In the genomic region with DNA sequence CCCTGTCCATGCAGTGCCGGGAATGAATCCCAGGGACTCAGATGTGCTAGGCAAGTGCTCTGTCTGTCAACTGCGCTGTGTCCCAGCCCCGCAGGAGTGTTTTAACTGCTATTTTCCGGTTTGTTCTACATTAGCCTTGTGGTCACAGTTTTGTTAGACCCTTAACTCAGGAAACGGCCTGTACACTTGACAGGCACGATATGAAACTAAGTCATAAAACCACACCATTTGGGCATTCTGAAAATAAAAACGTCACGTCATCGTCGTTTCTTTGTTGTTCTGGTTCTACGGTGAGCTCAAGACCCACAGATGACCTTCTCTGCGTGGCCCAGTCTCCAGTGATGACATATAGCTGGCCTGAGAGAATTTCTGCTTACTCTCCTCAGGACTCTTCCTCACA, we compare ENCODE assay signal across 18 mouse cellular contexts. TPM values are rescaled to one million over a fixed set of nuclear protein-coding genes. Genes with fewer than 3 reads are reported as not detected.
DNase-seq lines count a peak whose midpoint lies in the region; ATAC-seq and TF ChIP-seq lines count a peak whose summit lies in the region.
"Had no signal": no experiment of that assay in that cellular context is flagged by ENCODE, and none has a peak within 500 bp of the region (broad histone marks: within the 10 kb centered on the region; RNA-seq: fewer than 3 reads in every experiment).

No protein-coding gene starts in this region.

- TF ChIP-seq POLR2A in thymus, adult 2 months (IDR thresholded peaks at IDR 0.05; ENCODE audit: control insufficient read depth, extremely low read depth, insufficient read depth, low read length, poor library complexity) = no peak

- H3K4me3 ChIP-seq in thymus, adult 2 months (ENCODE audit: control insufficient read depth, insufficient read depth, low read length) = no peak overlapping the region
- H3K4me3 ChIP-seq in megakaryocyte, embryonic 14.5 days (replicated peaks) = peak overlapping the region; percentile 78
- H3K4me3 ChIP-seq: embryonic facial prominence, embryonic 13.5 days; forebrain, embryonic 10.5 days; heart, adult 2 months; limb, embryonic 13.5 days; lung, embryonic 15.5 days had no signal

- WGBS in thymus, adult 2 months = 19% methylated on average over 12 of the region's 12 CpGs

- intact Hi-C loops in gastrocnemius, postnatal 36 days (cut with DNase I) = no loop called here

- H3K27ac ChIP-seq in thymus, adult 2 months (ENCODE audit: control insufficient read depth, insufficient read depth, low read length) = peak overlapping the region; percentile 26
- H3K27ac ChIP-seq: embryonic facial prominence, embryonic 13.5 days; forebrain, embryonic 10.5 days; limb, embryonic 13.5 days had no signal

- H3K9me3 ChIP-seq in megakaryocyte, embryonic 14.5 days = peaks cover 15% of the 10 kb centered on the region
- H3K9me3 ChIP-seq: embryonic facial prominence, embryonic 13.5 days; limb, embryonic 13.5 days; lung, embryonic 15.5 days had no signal

- peak; percentile 81 for ATAC-seq in common myeloid progenitor, adult 5-6 weeks (replicated peaks; ENCODE audit: low read depth, poor library complexity, severe bottlenecking)
- ATAC-seq: hindbrain, embryonic 16.5 days had no signal

- H3K27me3 ChIP-seq in thymus, adult 2 months (ENCODE audit: control insufficient read depth, insufficient read depth, low read length) = no peaks in the 10 kb centered on the region
- no peaks in the 10 kb centered on the region for H3K27me3 ChIP-seq in megakaryocyte, embryonic 14.5 days (replicated peaks)
- H3K27me3 ChIP-seq: embryonic facial prominence, embryonic 13.5 days; limb, embryonic 13.5 days; Patski had no signal

- no peak for TF ChIP-seq CTCF in thymus, adult 2 months (IDR thresholded peaks at IDR 0.05; ENCODE audit: borderline replicate concordance, control insufficient read depth, extremely low read depth, insufficient read depth, low read length, poor library complexity)

- no peaks in the 10 kb centered on the region for H3K36me3 ChIP-seq in thymus, adult 2 months (ENCODE audit: control insufficient read depth, insufficient read depth, low read length)
- H3K36me3 ChIP-seq in megakaryocyte, embryonic 14.5 days (replicated peaks; ENCODE audit: low read length) = peaks cover 93% of the 10 kb centered on the region
- H3K36me3 ChIP-seq: lung, embryonic 15.5 days had no signal

- peaks cover 72% of the 10 kb centered on the region for H3K4me1 ChIP-seq in thymus, adult 2 months (replicated peaks; ENCODE audit: control insufficient read depth, insufficient read depth, low read length)
- peaks cover 100% of the 10 kb centered on the region for H3K4me1 ChIP-seq in megakaryocyte, embryonic 14.5 days

- no peak for DNase-seq in thymus, adult 2 months
- DNase-seq in thymus, adult 18-20 months = no peak
- no peak for DNase-seq in frontal cortex, adult 2 months (ENCODE audit: extremely low spot score in 1 of 2, low spot score in 1 of 2)
- DNase-seq in gastrocnemius, postnatal 36 days = no peak
- no peak for DNase-seq in layer of hippocampus, postnatal 25 days (ENCODE audit: extremely low spot score in 1 of 2, low spot score in 1 of 2)
- DNase-seq: cerebellum, adult 11-12 months; heart, adult 2 months; heart, postnatal 14 days; kidney, adult 2 months; spleen, adult 18-20 months had no signal

RNA-seq across cellular contexts. Expression of a gene that starts 40.3 kb away (rescaled TPM):
- 22.2 and 29.0 TPM in 2 replicates for polyA plus RNA-seq in thymus, adult 2 months (2012; rRNA removed)
- 10.1 and 31.0 TPM in 2 replicates for total RNA-seq in common myeloid progenitor, adult 5-6 weeks (2017)
- polyA plus RNA-seq in megakaryocyte, embryonic 14.5 days (2012; ENCODE audit: insufficient read depth, low replicate concordance) = 55.0 and 143 TPM in 2 replicates
- polyA plus RNA-seq in frontal cortex, adult 2 months (2012; rRNA removed) = 27.9 and 33.2 TPM in 2 replicates
- 10 to 100 TPM; 32.5 to 35.6 TPM for total RNA-seq in gastrocnemius, postnatal 36 days (2021)
- 10 to 100 TPM; 35.5 to 45.9 TPM for total RNA-seq in layer of hippocampus, postnatal 25 days (2021)
